Mouse (Mus musculus): ENCODE data around the gene Tars. TPM values are rescaled to one million over a fixed set of nuclear protein-coding genes. Genes with fewer than 3 reads are reported as not detected.

Tars gene
- polyA plus RNA-seq, 1 experiment from 2014 or later = 57.6 TPM

DNA sequence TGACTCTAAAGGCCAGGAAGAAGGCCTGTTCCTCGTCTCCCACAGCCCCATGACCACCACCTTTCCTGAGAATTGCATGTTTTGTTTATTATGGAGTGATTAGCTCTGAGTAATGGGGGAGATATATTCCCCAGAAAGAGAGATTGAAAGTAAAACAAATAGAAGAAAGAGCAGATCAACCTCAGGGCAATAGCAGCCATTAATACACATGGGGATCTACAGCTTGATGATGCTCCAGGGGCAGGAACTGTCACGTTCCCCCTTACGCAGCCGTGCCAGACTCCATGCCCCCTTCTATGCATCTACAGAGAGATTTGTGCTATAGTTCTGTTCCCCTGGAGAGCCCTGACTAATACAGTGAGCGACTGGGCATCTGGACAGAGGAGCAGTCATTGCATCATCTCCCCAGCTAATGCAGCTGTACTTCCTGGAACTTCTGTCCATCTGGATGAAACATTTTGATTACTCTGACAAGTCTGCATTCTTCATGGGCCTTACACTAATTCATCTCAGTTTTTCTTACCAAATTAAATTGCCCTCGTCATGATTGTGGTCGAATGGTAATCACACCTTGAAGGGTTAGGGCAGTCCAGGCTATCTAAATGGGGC is 28.9 kb downstream of the Tars start:
- no peak overlapping the region for H3K4me2 ChIP-seq (ENCODE audit: low read length)
- H3K36me3 ChIP-seq (ENCODE audit: control insufficient read depth, insufficient read depth) = no peaks in the 10 kb centered on the region
- H3K4me1 ChIP-seq (replicated peaks; ENCODE audit: control insufficient read depth, insufficient read depth, low read length) = no peaks in the 10 kb centered on the region
- H3K27ac ChIP-seq (ENCODE audit: low read length) = no peak overlapping the region
- ATAC-seq = no peak
- no peaks in the 10 kb centered on the region for H3K9me3 ChIP-seq (ENCODE audit: control insufficient read depth, low read length)
- no peak overlapping the region for H3K4me3 ChIP-seq (replicated peaks; ENCODE audit: low read length)
- no peaks in the 10 kb centered on the region for H3K27me3 ChIP-seq (replicated peaks; ENCODE audit: control insufficient read depth, insufficient read depth, low read length)
- no peak overlapping the region for H3K9ac ChIP-seq (replicated peaks; ENCODE audit: low read depth, low read length)
- WGBS = 91% methylated on average over 7 of the region's 7 CpGs

- Histone ChIP-seq H3K4me1 (replicated peaks; ENCODE audit: control insufficient read depth, insufficient read depth, low read length) (no peaks in the 10 kb centered on the region), H3K27ac (ENCODE audit: low read length) (no peak overlapping the region), H3K4me3 (replicated peaks; ENCODE audit: low read length) (no peak overlapping the region), H3K9me3 (ENCODE audit: control insufficient read depth, low read length) (no peaks in the 10 kb centered on the region), H3K27me3 (replicated peaks; ENCODE audit: control insufficient read depth, insufficient read depth, low read length) (no peaks in the 10 kb centered on the region), H3K4me2 (ENCODE audit: low read length) (no peak overlapping the region), H3K36me3 (ENCODE audit: control insufficient read depth, insufficient read depth) (no peaks in the 10 kb centered on the region), H3K9ac (replicated peaks; ENCODE audit: low read depth, low read length) (no peak overlapping the region)
- WGBS = 82% methylated on average over 3 of the region's 3 CpGs
- no peak for ATAC-seq
These were observed 29.9 kb downstream of the Tars start for GRCm38 (mm10) chr15:11369572-11369971.

DNA sequence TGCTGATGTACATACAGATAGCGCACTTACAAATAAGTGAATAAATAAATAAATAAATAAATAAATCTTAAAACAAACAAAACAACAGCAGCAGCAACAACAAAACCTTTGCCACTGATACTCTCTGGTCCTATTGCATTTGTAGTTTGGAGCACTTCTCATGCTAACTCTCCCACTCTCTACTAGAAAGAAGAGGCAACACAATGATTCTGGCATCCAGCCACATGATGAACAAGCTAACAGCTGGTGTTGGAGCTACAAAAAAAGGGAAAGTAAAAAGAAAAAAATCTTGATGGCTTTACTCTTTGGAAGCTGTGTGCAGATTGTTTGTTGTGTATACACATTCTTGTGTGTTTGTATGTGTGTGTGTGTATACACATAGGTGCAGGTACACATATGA is 34.7 kb downstream of the Tars start:
- H3K27me3 ChIP-seq (replicated peaks; ENCODE audit: control insufficient read depth, insufficient read depth, low read length) = no peaks in the 10 kb centered on the region
- no peak overlapping the region for H3K27ac ChIP-seq (ENCODE audit: low read length)
- no peaks in the 10 kb centered on the region; the same call in 1 of the 2 replicates for H3K4me1 ChIP-seq (replicated peaks; ENCODE audit: control insufficient read depth, insufficient read depth, low read length)
- no peaks in the 10 kb centered on the region for H3K9me3 ChIP-seq (ENCODE audit: control insufficient read depth, low read length)
- H3K4me3 ChIP-seq (replicated peaks; ENCODE audit: low read length) = no peak overlapping the region
- WGBS = 92% methylated on average over 1 of the region's 1 CpGs
- no peak for ATAC-seq
- H3K4me2 ChIP-seq (ENCODE audit: low read length) = no peak overlapping the region
- H3K9ac ChIP-seq (replicated peaks; ENCODE audit: low read depth, low read length) = no peak overlapping the region
- no peaks in the 10 kb centered on the region for H3K36me3 ChIP-seq (ENCODE audit: control insufficient read depth, insufficient read depth)

GRCm38 (mm10) chr15:11364112-11364511 is 35.4 kb downstream of the Tars start:
- H3K27me3 ChIP-seq (replicated peaks; ENCODE audit: control insufficient read depth, insufficient read depth, low read length) = no peaks in the 10 kb centered on the region
- no peak overlapping the region for H3K4me3 ChIP-seq (replicated peaks; ENCODE audit: low read length)
- H3K4me1 ChIP-seq (replicated peaks; ENCODE audit: control insufficient read depth, insufficient read depth, low read length) = no peaks in the 10 kb centered on the region; the same call in 1 of the 2 replicates
- no peaks in the 10 kb centered on the region for H3K36me3 ChIP-seq (ENCODE audit: control insufficient read depth, insufficient read depth)
- peak; percentile 43; the same call in 1 of the 2 replicates for ATAC-seq
- no peak overlapping the region for H3K4me2 ChIP-seq (ENCODE audit: low read length)
- H3K27ac ChIP-seq (ENCODE audit: low read length) = no peak overlapping the region
- H3K9ac ChIP-seq (replicated peaks; ENCODE audit: low read depth, low read length) = no peak overlapping the region
- 14% methylated on average over 2 of the region's 2 CpGs for WGBS
- H3K9me3 ChIP-seq (ENCODE audit: control insufficient read depth, low read length) = no peaks in the 10 kb centered on the region

GRCm38 (mm10) chr15:11361824-11362223 is 37.6 kb downstream of the Tars start:
- H3K36me3 ChIP-seq (ENCODE audit: control insufficient read depth, insufficient read depth) = no peaks in the 10 kb centered on the region
- H3K4me2 ChIP-seq (ENCODE audit: low read length) = no peak overlapping the region
- 84% methylated on average over 5 of the region's 5 CpGs for WGBS
- ATAC-seq = no peak
- no peak overlapping the region for H3K4me3 ChIP-seq (replicated peaks; ENCODE audit: low read length)
- no peak overlapping the region for H3K27ac ChIP-seq (ENCODE audit: low read length)
- H3K9ac ChIP-seq (replicated peaks; ENCODE audit: low read depth, low read length) = no peak overlapping the region
- H3K27me3 ChIP-seq (replicated peaks; ENCODE audit: control insufficient read depth, insufficient read depth, low read length) = no peaks in the 10 kb centered on the region
- no peaks in the 10 kb centered on the region; the same call in 1 of the 2 replicates for H3K4me1 ChIP-seq (replicated peaks; ENCODE audit: control insufficient read depth, insufficient read depth, low read length)
- no peaks in the 10 kb centered on the region for H3K9me3 ChIP-seq (ENCODE audit: control insufficient read depth, low read length)

DNA sequence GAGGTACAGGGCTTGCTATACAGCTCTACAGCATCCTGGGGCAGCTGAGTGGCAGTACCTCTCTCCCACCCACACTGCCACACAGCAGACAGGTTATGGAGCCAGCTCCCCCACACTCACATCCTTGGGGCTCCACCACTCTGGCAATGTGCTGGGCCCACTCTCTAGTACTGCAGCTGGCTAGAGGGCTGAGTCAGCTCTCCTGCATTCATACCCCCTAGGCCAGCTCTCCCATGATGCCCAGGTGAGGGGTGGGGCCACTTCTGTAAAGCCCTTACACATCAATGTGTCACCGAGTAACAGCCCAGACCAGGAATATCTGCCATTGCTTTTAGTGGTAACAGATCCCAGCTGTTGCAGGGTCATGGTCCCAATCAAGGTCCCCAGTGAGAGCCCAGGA is 38.6 kb downstream of the Tars start:
- 95% methylated on average over 1 of the region's 1 CpGs for WGBS
- H3K36me3 ChIP-seq (ENCODE audit: control insufficient read depth, insufficient read depth) = no peaks in the 10 kb centered on the region
- ATAC-seq = no peak
- H3K9ac ChIP-seq (replicated peaks; ENCODE audit: low read depth, low read length) = no peak overlapping the region
- H3K27ac ChIP-seq (ENCODE audit: low read length) = no peak overlapping the region
- no peaks in the 10 kb centered on the region for H3K9me3 ChIP-seq (ENCODE audit: control insufficient read depth, low read length)
- no peaks in the 10 kb centered on the region; the same call in 1 of the 2 replicates for H3K4me1 ChIP-seq (replicated peaks; ENCODE audit: control insufficient read depth, insufficient read depth, low read length)
- H3K4me3 ChIP-seq (replicated peaks; ENCODE audit: low read length) = no peak overlapping the region
- no peaks in the 10 kb centered on the region for H3K27me3 ChIP-seq (replicated peaks; ENCODE audit: control insufficient read depth, insufficient read depth, low read length)
- no peak overlapping the region for H3K4me2 ChIP-seq (ENCODE audit: low read length)

DNA sequence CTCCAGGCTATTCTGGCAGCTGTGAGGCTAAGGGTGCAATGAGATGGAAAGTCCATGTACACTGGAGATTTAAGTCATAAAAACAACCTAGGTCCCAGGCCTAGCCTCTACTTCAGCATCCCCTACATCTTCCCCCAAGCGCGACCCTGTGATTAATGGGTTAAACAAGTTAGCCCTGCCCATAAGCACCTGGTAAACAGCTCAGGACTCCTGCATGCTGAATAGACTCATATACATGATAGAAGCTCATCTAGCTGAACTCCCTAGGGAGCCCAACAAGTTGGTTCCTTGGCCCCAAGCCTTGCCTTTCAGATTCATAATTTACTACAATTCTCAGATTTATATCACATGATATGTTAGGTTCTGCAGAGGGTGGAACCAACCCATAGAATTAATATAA is 42.0 kb downstream of the Tars start:
- Histone ChIP-seq H3K27ac (ENCODE audit: low read length) (no peak overlapping the region), H3K4me2 (ENCODE audit: low read length) (no peak overlapping the region), H3K36me3 (ENCODE audit: control insufficient read depth, insufficient read depth) (no peaks in the 10 kb centered on the region), H3K27me3 (replicated peaks; ENCODE audit: control insufficient read depth, insufficient read depth, low read length) (no peaks in the 10 kb centered on the region), H3K4me3 (replicated peaks; ENCODE audit: low read length) (no peak overlapping the region), H3K9ac (replicated peaks; ENCODE audit: low read depth, low read length) (no peak overlapping the region), H3K4me1 (replicated peaks; ENCODE audit: control insufficient read depth, insufficient read depth, low read length) (no peaks in the 10 kb centered on the region), H3K9me3 (ENCODE audit: control insufficient read depth, low read length) (no peaks in the 10 kb centered on the region)
- 88% methylated on average over 2 of the region's 2 CpGs for WGBS
- ATAC-seq = no peak

DNA sequence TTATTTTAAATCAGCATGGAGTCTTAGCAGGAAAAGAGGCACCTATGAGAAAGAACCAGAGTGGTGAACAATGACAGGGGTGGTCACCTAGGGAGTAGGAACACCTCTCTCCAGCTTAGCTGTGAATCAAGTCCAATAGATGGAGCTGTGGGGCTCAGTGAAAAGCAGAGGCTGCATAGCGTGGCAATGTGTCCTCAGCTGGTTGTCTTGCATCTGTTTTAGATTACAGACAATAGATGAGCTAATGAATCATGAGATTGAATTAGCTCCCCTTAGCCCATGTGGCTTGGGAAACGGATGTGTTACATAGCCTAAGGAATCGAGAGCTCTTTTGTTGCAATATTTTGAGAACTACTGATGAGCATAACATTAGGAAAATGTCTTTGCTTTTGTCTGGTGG is 43.6 kb downstream of the Tars start:
- no peak overlapping the region for H3K4me3 ChIP-seq (replicated peaks; ENCODE audit: low read length)
- no peaks in the 10 kb centered on the region for H3K36me3 ChIP-seq (ENCODE audit: control insufficient read depth, insufficient read depth)
- ATAC-seq = no peak
- no peaks in the 10 kb centered on the region for H3K27me3 ChIP-seq (replicated peaks; ENCODE audit: control insufficient read depth, insufficient read depth, low read length)
- H3K27ac ChIP-seq (ENCODE audit: low read length) = no peak overlapping the region
- no peak overlapping the region for H3K9ac ChIP-seq (replicated peaks; ENCODE audit: low read depth, low read length)
- H3K4me2 ChIP-seq (ENCODE audit: low read length) = no peak overlapping the region
- H3K4me1 ChIP-seq (replicated peaks; ENCODE audit: control insufficient read depth, insufficient read depth, low read length) = no peaks in the 10 kb centered on the region
- H3K9me3 ChIP-seq (ENCODE audit: control insufficient read depth, low read length) = no peaks in the 10 kb centered on the region
- 62% methylated on average over 3 of the region's 3 CpGs for WGBS

GRCm38 (mm10) chr15:11339467-11340180 is 59.8 kb downstream of the Tars start:
- peak; percentile 92 for ATAC-seq
- no peaks in the 10 kb centered on the region for H3K27me3 ChIP-seq (replicated peaks; ENCODE audit: control insufficient read depth, insufficient read depth, low read length)
- H3K4me2 ChIP-seq (ENCODE audit: low read length) = no peak overlapping the region
- no peak overlapping the region for H3K4me3 ChIP-seq (replicated peaks; ENCODE audit: low read length)
- no peak overlapping the region for H3K9ac ChIP-seq (replicated peaks; ENCODE audit: low read depth, low read length)
- peaks cover 5% of the 10 kb centered on the region; the same call in 1 of the 2 replicates for H3K4me1 ChIP-seq (replicated peaks; ENCODE audit: control insufficient read depth, insufficient read depth, low read length)
- no peak overlapping the region for H3K27ac ChIP-seq (ENCODE audit: low read length)
- no peaks in the 10 kb centered on the region for H3K36me3 ChIP-seq (ENCODE audit: control insufficient read depth, insufficient read depth)
- 42% methylated on average over 7 of the region's 7 CpGs for WGBS
- H3K9me3 ChIP-seq (ENCODE audit: control insufficient read depth, low read length) = no peaks in the 10 kb centered on the region

Measured in forebrain, embryonic 16.5 days (tissue).